Mouse (Mus musculus) forebrain, postnatal 0 days (tissue): ENCODE data around the gene Lsm12. TPM values are rescaled to one million over a fixed set of nuclear protein-coding genes. Genes with fewer than 3 reads are reported as not detected.
"Not testable (repeated sequence)": the region's sequence is repeated elsewhere in the genome, so short reads cannot be mapped to it uniquely, and the experiment has no call there.

ENCODE experiments used
- ATAC-seq: fragments of 200-750 bp; cut with Nextera tagmentation; 2 replicates; pipeline ENCODE4 v1.8.0; 2017; ENCODE audit warnings: mild to moderate bottlenecking, moderate library complexity
- DNase-seq: peaks from one replicate; pipeline ENCODE4 v3.0.0-alpha.2; 2015
- H3K27ac ChIP-seq: fragments of 300-500 bp; sonication (generic); 2 replicates; pipeline ENCODE4 v1.5.1; 2014; ENCODE audit warnings: low read depth, mild to moderate bottlenecking, antibody characterized with exemption, low read length, moderate library complexity, mixed read lengths
- H3K27me3 ChIP-seq: fragments of 300-500 bp; sonication (generic); 2 replicates; pipeline ENCODE4 v1.6.1; 2014; ENCODE audit warnings: mild to moderate bottlenecking, low read length, mixed read lengths; ENCODE audit not compliant: insufficient read depth
- H3K36me3 ChIP-seq: fragments of 300-500 bp; sonication (generic); 2 replicates; pipeline ENCODE4 v1.6.1; 2014; ENCODE audit warnings: mild to moderate bottlenecking, moderate library complexity; ENCODE audit not compliant: insufficient read depth
- H3K4me1 ChIP-seq: fragments of 300-500 bp; sonication (generic); 2 replicates; pipeline ENCODE4 v1.6.1; 2014; ENCODE audit warnings: antibody characterized with exemption; ENCODE audit not compliant: insufficient read depth
- H3K4me2 ChIP-seq: fragments of 300-500 bp; sonication (generic); 2 replicates; pipeline ENCODE4 v1.6.1; 2014; ENCODE audit warnings: low read depth, mild to moderate bottlenecking, moderate library complexity
- H3K4me3 ChIP-seq: fragments of 300-500 bp; sonication (generic); 2 replicates; pipeline ENCODE4 v1.5.1; 2014; ENCODE audit warnings: low read depth, low read length, mixed read lengths
- H3K9ac ChIP-seq: fragments of 300-500 bp; sonication (generic); 2 replicates; pipeline ENCODE4 v1.6.1; 2014; ENCODE audit warnings: mild to moderate bottlenecking
- H3K9me3 ChIP-seq: fragments of 300-500 bp; sonication (generic); 2 replicates; pipeline ENCODE4 v1.6.1; 2016; ENCODE audit warnings: low read length
- CTCF ChIP-seq: sonication (generic); IDR thresholded peaks from 2 replicates; pipeline ENCODE4 v1.5.1; 2016; ENCODE audit warnings: antibody characterized with exemption, control low read depth, low read depth
- WGBS: fragments of 180-500 bp; shearing (Covaris S2); extraction: QIAGEN DNeasy Blood & Tissue Kit; methylation state at CpG from one replicate; pipeline ENCODE4 v1.1.7; 2014; 5-methylcytosine and 5-hydroxymethylcytosine counted together
- polyA plus RNA-seq: library from polyadenylated mRNA; unstranded; fragments of >200 nt; fragmentation: Nextera tagmentation; extraction: Ambion mirVana; gene quantifications from 2 replicates; pipeline ENCODE4 v1.2.1, GENCODE M21; 2015
- total RNA-seq: library from RNA; depleted of rRNA; stranded (reverse); fragments of >200 nt; gene quantifications from 2 replicates; pipeline ENCODE4 v1.2.3, GENCODE M21; 2014

Gene Lsm12
- total and polyA plus RNA-seq, 2 experiments from 2014 or later: 86.4 to 145 TPM

DNA sequence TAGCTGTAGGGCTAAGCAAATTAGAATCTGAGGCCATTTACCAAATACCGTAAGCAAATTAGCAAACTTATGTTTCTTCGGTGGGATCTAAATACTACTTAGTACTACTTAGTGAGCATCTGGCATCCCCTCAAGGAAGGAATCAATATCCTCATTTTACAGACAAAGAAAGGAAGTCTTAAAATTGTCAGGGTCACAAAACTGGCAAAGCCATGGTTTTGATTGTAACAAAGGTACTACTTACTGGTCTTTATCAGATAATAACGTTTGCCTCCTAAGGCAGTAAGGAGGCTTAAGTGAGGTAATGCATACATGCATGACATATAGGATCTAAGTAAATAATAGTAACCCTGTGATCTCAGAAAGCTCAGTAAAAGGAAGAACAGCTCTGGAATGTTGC is 581 bp upstream of the Lsm12 start:
- no peaks in the 10 kb centered on the region for H3K27me3 ChIP-seq
- TF ChIP-seq CTCF: no peak
- DNase-seq (peak; percentile 23), ATAC-seq (no peak)
- peak overlapping the region; percentile 96 for H3K27ac ChIP-seq
- H3K36me3 ChIP-seq: peaks cover 16% of the 10 kb centered on the region
- H3K9ac ChIP-seq: peak overlapping the region; percentile 93
- peak overlapping the region; percentile 92 for H3K4me3 ChIP-seq
- peaks cover 25% of the 10 kb centered on the region for H3K4me1 ChIP-seq
- H3K9me3 ChIP-seq: no peaks in the 10 kb centered on the region
- peak overlapping the region; percentile 64 for H3K4me2 ChIP-seq
- 34% methylated on average over 3 of the region's 3 CpGs for WGBS

DNA sequence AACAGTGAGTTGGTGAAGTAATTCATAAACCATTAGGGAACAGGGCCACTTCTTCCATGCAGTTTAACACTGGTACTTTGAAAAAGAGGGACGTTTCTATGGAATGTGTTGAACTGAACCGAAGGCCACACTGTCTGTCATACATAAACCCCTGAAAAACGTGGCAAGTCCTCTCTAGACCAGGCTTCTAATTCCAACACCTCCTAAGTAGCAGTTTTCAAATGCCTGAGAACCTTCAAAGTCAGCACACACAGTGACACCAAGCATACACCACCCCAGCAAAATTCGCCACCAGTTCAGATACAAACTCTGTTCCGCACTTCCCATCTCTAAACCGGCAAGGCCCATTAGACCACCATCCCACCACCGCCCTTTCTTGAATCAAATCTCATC is 847 bp downstream of the Lsm12 start:
- no peak for TF ChIP-seq CTCF
- H3K4me2 ChIP-seq: peak overlapping the region; percentile 64
- WGBS: 5% methylated on average over 7 of the region's 7 CpGs
- H3K4me1 ChIP-seq: peaks cover 20% of the 10 kb centered on the region
- 0 out of 2 replicates have a peak, but pooled peaks have one; percentile 12 for ATAC-seq
- no peak for DNase-seq
- peak overlapping the region; percentile 92 for H3K4me3 ChIP-seq
- H3K36me3 ChIP-seq: peaks cover 20% of the 10 kb centered on the region
- H3K27me3 ChIP-seq: no peaks in the 10 kb centered on the region
- H3K9ac ChIP-seq: peak overlapping the region; percentile 93
- H3K9me3 ChIP-seq: no peaks in the 10 kb centered on the region
- H3K27ac ChIP-seq: peak overlapping the region; percentile 96

DNA sequence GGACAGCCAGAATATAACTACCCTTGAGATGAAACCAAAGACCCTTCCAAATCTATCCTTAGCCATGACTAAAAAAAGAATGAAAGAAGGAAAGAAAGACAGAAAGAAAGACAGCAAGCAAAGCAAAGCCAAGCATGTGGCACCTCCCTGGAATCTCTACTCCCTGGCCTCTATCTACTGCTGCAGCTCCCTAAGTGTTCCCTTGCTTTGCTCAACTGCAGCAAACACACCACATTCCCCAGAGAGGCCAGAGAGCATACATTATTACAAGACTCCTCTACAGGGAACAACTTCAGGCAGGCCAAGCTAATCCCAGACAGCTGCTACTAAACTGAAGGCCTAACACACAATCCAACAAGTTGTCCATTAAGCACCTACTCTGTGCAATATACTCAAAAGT is 5.3 kb downstream of the Lsm12 start:
- no peaks in the 10 kb centered on the region for H3K9me3 ChIP-seq
- no peak overlapping the region for H3K4me2 ChIP-seq
- H3K27ac ChIP-seq: no peak overlapping the region
- H3K4me3 ChIP-seq: no peak overlapping the region
- H3K27me3 ChIP-seq: no peaks in the 10 kb centered on the region
- H3K36me3 ChIP-seq: peaks cover 45% of the 10 kb centered on the region
- no peak for DNase-seq
- no peak overlapping the region for H3K9ac ChIP-seq
- no peak for ATAC-seq
- TF ChIP-seq CTCF: no peak
- 0 out of 2 replicates have a peak, but pooled peaks cover 8% of the 10 kb centered on the region for H3K4me1 ChIP-seq

DNA sequence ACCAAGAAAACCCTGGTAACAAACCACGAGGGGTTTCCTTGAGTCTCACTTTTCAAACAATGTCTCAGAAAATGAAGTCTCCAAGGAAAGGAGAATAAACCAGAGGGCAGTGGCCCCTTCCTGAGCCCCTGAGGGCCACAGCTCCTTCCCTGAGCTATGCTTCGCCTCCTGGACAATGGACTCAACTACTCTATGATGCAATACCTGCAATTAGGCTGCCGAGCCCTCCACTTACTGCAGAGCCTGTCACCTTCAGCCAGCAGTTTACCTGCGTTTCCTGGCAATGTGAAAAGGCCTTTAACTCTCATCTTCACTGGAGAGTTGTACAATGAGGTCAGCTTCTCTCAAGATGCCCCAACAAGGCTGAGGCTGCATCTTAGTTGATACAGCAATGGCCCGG is 16.4 kb downstream of the Lsm12 start:
- no peak overlapping the region for H3K4me2 ChIP-seq
- no peak for ATAC-seq
- no peak for TF ChIP-seq CTCF
- 83% methylated on average over 5 of the region's 5 CpGs for WGBS
- no peak overlapping the region for H3K4me3 ChIP-seq
- DNase-seq: no peak
- H3K27ac ChIP-seq: no peak overlapping the region
- peaks cover 42% of the 10 kb centered on the region for H3K36me3 ChIP-seq
- H3K4me1 ChIP-seq: no peaks in the 10 kb centered on the region
- H3K27me3 ChIP-seq: no peaks in the 10 kb centered on the region
- no peaks in the 10 kb centered on the region for H3K9me3 ChIP-seq
- no peak overlapping the region for H3K9ac ChIP-seq

DNA sequence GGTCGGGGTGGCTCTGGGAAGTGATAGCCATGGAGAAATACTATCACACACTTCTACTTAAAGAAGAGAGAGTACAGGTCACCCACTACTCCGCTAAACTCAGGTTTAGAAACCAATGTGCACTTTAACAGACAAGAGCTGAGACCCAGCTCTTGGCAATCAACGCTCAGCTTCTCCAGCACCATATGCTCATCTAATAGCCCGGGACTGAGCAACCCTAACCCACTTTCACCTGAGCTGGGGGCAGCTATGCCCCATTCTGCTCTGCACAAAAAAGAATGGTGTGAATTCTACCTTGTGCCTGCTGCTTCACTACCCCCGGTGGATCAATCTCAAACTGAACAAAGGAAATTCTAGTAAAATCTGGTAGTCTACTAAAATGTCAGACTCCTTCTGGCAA is 17.6 kb downstream of the Lsm12 start:
- H3K36me3 ChIP-seq: peaks cover 49% of the 10 kb centered on the region
- ATAC-seq (no peak), DNase-seq (no peak)
- H3K27me3 ChIP-seq: no peaks in the 10 kb centered on the region
- TF ChIP-seq CTCF: no peak
- no peak overlapping the region for H3K4me3 ChIP-seq
- H3K4me1 ChIP-seq: no peaks in the 10 kb centered on the region
- no peak overlapping the region for H3K9ac ChIP-seq
- H3K4me2 ChIP-seq: no peak overlapping the region
- no peak overlapping the region for H3K27ac ChIP-seq
- 80% methylated on average over 5 of the region's 5 CpGs for WGBS
- H3K9me3 ChIP-seq: no peaks in the 10 kb centered on the region

DNA sequence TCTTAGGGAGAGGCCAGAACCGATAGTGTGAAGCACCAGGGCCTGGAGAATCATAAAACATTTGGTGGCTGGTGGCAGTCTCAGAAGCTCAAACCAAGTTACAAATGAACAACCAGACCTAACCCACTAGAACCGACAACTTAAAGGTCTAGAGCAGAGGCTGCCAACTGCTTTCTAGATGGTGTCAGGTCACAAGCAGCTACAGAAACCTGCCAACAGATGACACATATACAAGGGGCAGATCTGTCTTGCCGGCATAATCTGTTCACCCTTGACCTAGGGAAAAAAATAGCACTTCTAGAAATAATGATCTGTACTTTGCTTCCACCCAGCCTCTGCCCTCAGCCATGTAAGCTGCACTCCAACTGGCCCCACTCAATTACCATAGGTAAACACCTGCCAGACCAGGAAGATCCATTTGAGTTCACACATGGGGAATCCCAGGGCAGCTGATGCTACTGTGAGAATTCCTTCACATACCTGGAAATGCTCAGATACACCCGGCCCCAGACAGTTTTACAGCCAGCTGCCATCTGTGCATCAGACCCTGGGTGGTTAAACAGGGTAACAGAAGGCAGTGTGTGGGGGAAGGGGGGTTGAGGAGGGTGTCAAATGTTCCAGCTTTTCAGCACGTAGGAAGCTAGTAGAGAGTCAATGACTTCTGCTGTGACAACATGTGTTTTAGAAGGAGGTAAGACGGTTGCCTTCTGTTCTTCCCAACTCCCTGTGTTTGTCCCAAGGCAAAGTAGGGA is 18.9 kb downstream of the Lsm12 start:
- H3K4me3 ChIP-seq: no peak overlapping the region
- ATAC-seq (peak; percentile 55), DNase-seq (no peak)
- H3K27me3 ChIP-seq: no peaks in the 10 kb centered on the region
- 71% methylated on average over 6 of the region's 6 CpGs for WGBS
- no peak overlapping the region for H3K9ac ChIP-seq
- no peak overlapping the region for H3K27ac ChIP-seq
- H3K36me3 ChIP-seq: peaks cover 56% of the 10 kb centered on the region
- no peaks in the 10 kb centered on the region for H3K9me3 ChIP-seq
- H3K4me2 ChIP-seq: no peak overlapping the region
- H3K4me1 ChIP-seq: no peaks in the 10 kb centered on the region
- no peak for TF ChIP-seq CTCF

DNA sequence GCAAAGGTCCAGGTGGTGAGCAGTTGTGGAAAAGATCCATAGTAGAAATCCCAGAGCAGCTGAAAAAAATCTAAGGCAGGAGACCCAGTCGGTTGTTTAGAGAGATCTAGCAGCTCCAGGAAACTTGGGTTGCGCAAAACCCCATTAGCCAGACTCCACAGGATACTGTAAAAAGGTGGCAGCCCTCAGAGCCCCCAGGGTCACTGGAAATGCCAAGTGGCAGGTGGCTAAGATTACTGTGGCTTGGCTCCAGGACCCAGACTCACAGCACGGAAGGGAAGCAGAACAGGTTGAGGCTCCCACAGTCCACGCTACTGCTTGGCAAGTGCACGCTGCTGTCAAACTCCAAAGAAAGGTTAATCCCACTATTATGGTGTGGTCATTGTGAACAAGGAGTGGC is 25.3 kb downstream of the Lsm12 start:
- DNase-seq: no peak
- H3K4me1 ChIP-seq: peaks cover 5% of the 10 kb centered on the region
- no peaks in the 10 kb centered on the region for H3K9me3 ChIP-seq
- no peak overlapping the region for H3K9ac ChIP-seq
- no peak overlapping the region for H3K4me2 ChIP-seq
- H3K27ac ChIP-seq: no peak overlapping the region
- no peak for ATAC-seq
- no peaks in the 10 kb centered on the region for H3K27me3 ChIP-seq
- no peak overlapping the region for H3K4me3 ChIP-seq
- WGBS: 69% methylated on average over 5 of the region's 5 CpGs
- no peak for TF ChIP-seq CTCF
- H3K36me3 ChIP-seq: peaks cover 25% of the 10 kb centered on the region

DNA sequence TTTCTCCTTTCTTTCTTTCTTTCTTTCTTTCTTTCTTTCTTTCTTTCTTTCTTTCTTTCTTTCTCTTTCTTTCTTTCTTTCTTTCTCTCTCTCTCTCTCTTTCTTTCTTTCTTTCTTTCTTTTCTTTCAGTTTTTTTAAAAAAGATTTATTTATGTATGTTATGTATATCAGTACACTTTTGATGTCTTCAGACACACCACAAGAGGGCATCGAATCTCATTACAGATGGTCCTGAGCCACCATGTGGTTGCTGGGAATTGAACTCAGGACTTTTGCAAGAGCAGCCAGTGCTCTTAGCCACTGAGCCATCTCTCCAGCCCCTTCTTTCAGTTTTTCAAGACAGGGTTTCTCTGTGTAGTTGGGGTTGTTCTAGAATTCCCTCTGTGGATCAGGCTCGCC is 27.1 kb downstream of the Lsm12 start:
- WGBS: 91% methylated on average over 2 of the region's 2 CpGs

More for the DNA sequence above, 27.1 kb downstream of the Lsm12 start:
- H3K27me3 ChIP-seq, H3K27ac ChIP-seq, ATAC-seq, DNase-seq, H3K4me3 ChIP-seq, H3K4me2 ChIP-seq, H3K9me3 ChIP-seq, H3K9ac ChIP-seq, H3K4me1 ChIP-seq: not testable (repeated sequence)
- H3K36me3 ChIP-seq: peaks cover 28% of the 10 kb centered on the region
